In genomic region chr1:192789828-192790227, GRCm38 (mm10) we compare ENCODE assay signal across 8 mouse cellular contexts. TPM values are rescaled to one million over a fixed set of nuclear protein-coding genes. Genes with fewer than 3 reads are reported as not detected.
DNase-seq lines count a peak whose midpoint lies in the region; ATAC-seq and TF ChIP-seq lines count a peak whose summit lies in the region.

No protein-coding gene starts in this region.

- no peaks in the 10 kb centered on the region for H3K9me3 ChIP-seq in kidney, embryonic 14.5 days (ENCODE audit: control insufficient read depth, low read length)

- no peak for TF ChIP-seq CTCF in kidney, adult 2 months (conservative IDR thresholded peaks at IDR 0.05; ENCODE audit: insufficient read depth, insufficient read length, low read depth, low read length)

- no peak for ATAC-seq in kidney, embryonic 14.5 days (ENCODE audit: low FRiP score, low TSS enrichment)
- no peak for ATAC-seq in granulocyte monocyte progenitor cell, adult 5-6 weeks (replicated peaks; ENCODE audit: poor library complexity, severe bottlenecking)

- H3K4me3 ChIP-seq in kidney, adult 2 months (ENCODE audit: insufficient read depth, low read depth, low read length), result no peak overlapping the region
- no peak overlapping the region for H3K4me3 ChIP-seq in kidney, embryonic 14.5 days (ENCODE audit: low read length)

- no peak overlapping the region for H3K27ac ChIP-seq in kidney, adult 2 months (ENCODE audit: insufficient read depth, low read depth, low read length)
- peak overlapping the region; percentile 56; the same call in 1 of the 2 replicates for H3K27ac ChIP-seq in kidney, embryonic 14.5 days (ENCODE audit: low read depth, low read length)

- DNase-seq in kidney, adult 2 months, result peak; percentile 51
- no peak for DNase-seq in kidney, adult 18-20 months
- peak; percentile 56 for DNase-seq in gastrocnemius, postnatal 10 days
- DNase-seq in mesoderm, embryonic 11.5 days (ENCODE audit: low read depth, low spot score), result peak; percentile 67
- DNase-seq in right cerebral cortex, adult 18-20 months, result no peak
- no peak for DNase-seq in T-cell, adult 2 months (ENCODE audit: low spot score)

- H3K4me2 ChIP-seq in kidney, embryonic 14.5 days (replicated peaks; ENCODE audit: low read depth, low read length), result no peak overlapping the region

- 81% methylated on average over 11 of the region's 11 CpGs for WGBS in kidney, adult 2 months
- 70% methylated on average over 11 of the region's 11 CpGs for WGBS in kidney, embryonic 14.5 days

- H3K4me1 ChIP-seq in kidney, adult 2 months (ENCODE audit: control insufficient read depth, insufficient read depth, low read length), result no peaks in the 10 kb centered on the region
- peaks cover 20% of the 10 kb centered on the region; the same call in 1 of the 2 replicates for H3K4me1 ChIP-seq in kidney, embryonic 14.5 days (ENCODE audit: control insufficient read depth, insufficient read depth, low read length)

- no peak overlapping the region for H3K9ac ChIP-seq in kidney, embryonic 14.5 days (ENCODE audit: low read depth, low read length)

- H3K36me3 ChIP-seq in kidney, adult 2 months (ENCODE audit: control insufficient read depth, insufficient read depth, low read length), result no peaks in the 10 kb centered on the region
- H3K36me3 ChIP-seq in kidney, embryonic 14.5 days (ENCODE audit: control insufficient read depth, insufficient read depth, low read length), result no peaks in the 10 kb centered on the region

- TF ChIP-seq POLR2A in kidney, adult 2 months (IDR thresholded peaks at IDR 0.05; ENCODE audit: low read depth, low read length), result no peak

- no peaks in the 10 kb centered on the region for H3K27me3 ChIP-seq in kidney, adult 2 months (replicated peaks; ENCODE audit: control insufficient read depth, insufficient read depth, low read length)
- no peaks in the 10 kb centered on the region for H3K27me3 ChIP-seq in kidney, embryonic 14.5 days (ENCODE audit: control insufficient read depth, insufficient read depth, low read length)

RNA-seq across cellular contexts. Expression of gene Hhat, which starts 18.8 kb away (rescaled TPM):
- polyA plus RNA-seq in kidney, adult 2 months (2012; rRNA removed), result 4.9 and 7.0 TPM in 2 replicates
- 1 to 10 TPM; 1.7 to 4.5 TPM for total RNA-seq in gastrocnemius, postnatal 10 days (2021)
- polyA plus RNA-seq in kidney, embryonic 14.5 days (2014; fragmentation: Nextera tagmentation; extraction: Ambion mirVana), result 11.4 and 16.5 TPM in 2 replicates
- total RNA-seq in granulocyte monocyte progenitor cell, adult 5-6 weeks (2014; fragmentation: Nextera tagmentation), result 1.0 and 2.1 TPM in 2 replicates
- 1.6 and 2.4 TPM in 2 replicates for total RNA-seq in granulocyte monocyte progenitor cell, adult 5-6 weeks (2017)

Comparison
In these comparisons a context has a peak if more than half of its experiments do, and no peak if none do; other contexts are left out.
1. DNase-seq: peak in kidney, adult 2 months (single experiment), gastrocnemius, postnatal 10 days (single experiment) and mesoderm, embryonic 11.5 days (single experiment); none in kidney, adult 18-20 months (single experiment), right cerebral cortex, adult 18-20 months (single experiment) and T-cell, adult 2 months (single experiment).